Mouse (Mus musculus): Measurements from ENCODE around the gene Wipf2. TPM values are rescaled to one million over a fixed set of nuclear protein-coding genes. Genes with fewer than 3 reads are reported as not detected.

Wipf2 gene
- polyA plus RNA-seq, 2 experiments: 4.7 to 10.5 TPM

DNA sequence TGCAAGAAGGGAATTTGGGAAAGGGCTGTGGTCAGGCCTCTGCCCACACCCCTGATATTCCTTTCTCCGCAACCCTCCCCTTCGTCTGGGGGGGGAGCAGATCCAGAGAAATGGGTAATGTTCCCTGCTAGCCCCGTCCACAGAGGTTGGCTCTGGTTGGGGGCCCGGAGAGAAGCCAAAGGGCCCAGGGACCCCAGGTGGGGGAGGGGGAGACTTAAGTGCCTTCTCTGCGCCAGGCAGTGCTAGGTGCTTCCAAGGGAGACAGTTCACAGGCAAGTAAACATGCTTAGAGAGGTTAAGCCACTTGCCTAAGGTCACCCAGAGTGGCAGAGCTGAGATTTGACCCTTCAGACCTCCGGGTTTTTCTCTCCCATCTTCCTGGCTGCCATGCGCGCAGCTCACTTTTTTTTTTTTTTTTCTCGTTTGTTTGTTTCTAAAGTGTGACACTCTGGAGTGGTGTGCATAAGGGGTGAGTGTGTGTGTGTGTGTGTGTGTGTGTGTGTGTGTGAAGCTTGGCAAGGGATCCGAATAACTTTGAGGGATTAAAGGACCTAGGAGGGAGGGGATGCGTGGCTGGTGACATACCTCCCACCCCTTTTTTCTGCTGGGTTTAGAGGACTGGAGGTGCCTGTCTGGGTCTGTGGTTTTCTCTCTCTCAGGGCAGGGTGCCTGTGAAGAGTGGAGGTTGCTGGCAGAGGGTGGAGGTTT, 81.6 kb downstream of the Wipf2 start:
- H3K27ac ChIP-seq (replicated peaks; ENCODE audit: low read depth, low read length): 0 out of 2 replicates have a peak overlapping the region, but pooled peaks have one; percentile 16
- H3K4me2 ChIP-seq (replicated peaks; ENCODE audit: low read depth, low read length, severe bottlenecking): peak overlapping the region; percentile 90; the same call in 1 of the 2 replicates

DNA sequence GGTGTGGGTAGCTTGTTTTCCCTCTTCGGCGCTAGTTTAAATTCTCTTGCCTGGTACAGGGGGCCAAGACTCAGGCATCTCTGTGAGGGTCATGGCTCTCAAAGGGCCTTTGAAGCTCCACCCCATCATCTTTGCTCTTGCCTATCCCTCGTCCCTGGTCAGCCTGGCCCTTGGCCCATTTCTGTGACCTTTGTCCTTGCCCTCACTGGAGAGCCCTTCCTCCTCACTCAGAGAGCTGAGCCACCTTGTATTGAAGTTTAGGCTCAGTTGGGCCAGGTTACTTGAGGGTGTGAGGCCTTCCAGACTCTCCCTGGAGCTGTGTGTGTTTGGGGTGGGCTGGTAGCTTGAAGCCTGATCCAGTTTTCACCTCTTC, 82.2 kb downstream of the Wipf2 start:
- Histone ChIP-seq H3K4me1 (ENCODE audit: control insufficient read depth, insufficient read depth, low read length) (peaks cover 77% of the 10 kb centered on the region), H3K4me3 (replicated peaks; ENCODE audit: low read length) (no peak overlapping the region), H3K4me2 (replicated peaks; ENCODE audit: low read depth, low read length, severe bottlenecking) (0 out of 2 replicates have a peak overlapping the region, but pooled peaks have one; percentile 6), H3K27ac (replicated peaks; ENCODE audit: low read depth, low read length) (no peak overlapping the region), H3K9me3 (ENCODE audit: control insufficient read depth, low read length) (no peaks in the 10 kb centered on the region), H3K36me3 (ENCODE audit: control insufficient read depth, insufficient read depth, low read length) (peaks cover 34% of the 10 kb centered on the region), H3K9ac (ENCODE audit: low read depth, low read length, severe bottlenecking) (no peak overlapping the region), H3K27me3 (ENCODE audit: control insufficient read depth, insufficient read depth, low read length) (no peaks in the 10 kb centered on the region)
- no peak for TF ChIP-seq POLR2A (IDR thresholded peaks at IDR 0.05; ENCODE audit: borderline replicate concordance, extremely low read depth, insufficient read depth, insufficient read length)
- DNase-seq (ENCODE audit: low spot score) (no peak), ATAC-seq (ENCODE audit: low FRiP score, low read depth) (no peak)
- 50% methylated on average over 2 of the region's 3 CpGs for WGBS

More for the DNA sequence above, 81.6 kb downstream of the Wipf2 start:
- H3K4me1 ChIP-seq (ENCODE audit: control insufficient read depth, insufficient read depth, low read length): peaks cover 79% of the 10 kb centered on the region
- H3K4me3 ChIP-seq (replicated peaks; ENCODE audit: low read length): peak overlapping the region; percentile 7; the same call in 1 of the 2 replicates
- peaks cover 29% of the 10 kb centered on the region for H3K36me3 ChIP-seq (ENCODE audit: control insufficient read depth, insufficient read depth, low read length)
- TF ChIP-seq POLR2A (IDR thresholded peaks at IDR 0.05; ENCODE audit: borderline replicate concordance, extremely low read depth, insufficient read depth, insufficient read length): no peak
- ATAC-seq (ENCODE audit: low FRiP score, low read depth) (no peak), DNase-seq (ENCODE audit: low spot score) (no peak)
- H3K9ac ChIP-seq (ENCODE audit: low read depth, low read length, severe bottlenecking): 0 out of 2 replicates have a peak overlapping the region, but pooled peaks have one; percentile 38
- H3K9me3 ChIP-seq (ENCODE audit: control insufficient read depth, low read length): no peaks in the 10 kb centered on the region
- H3K27me3 ChIP-seq (ENCODE audit: control insufficient read depth, insufficient read depth, low read length): no peaks in the 10 kb centered on the region
- 37% methylated on average over 11 of the region's 11 CpGs for WGBS

DNA sequence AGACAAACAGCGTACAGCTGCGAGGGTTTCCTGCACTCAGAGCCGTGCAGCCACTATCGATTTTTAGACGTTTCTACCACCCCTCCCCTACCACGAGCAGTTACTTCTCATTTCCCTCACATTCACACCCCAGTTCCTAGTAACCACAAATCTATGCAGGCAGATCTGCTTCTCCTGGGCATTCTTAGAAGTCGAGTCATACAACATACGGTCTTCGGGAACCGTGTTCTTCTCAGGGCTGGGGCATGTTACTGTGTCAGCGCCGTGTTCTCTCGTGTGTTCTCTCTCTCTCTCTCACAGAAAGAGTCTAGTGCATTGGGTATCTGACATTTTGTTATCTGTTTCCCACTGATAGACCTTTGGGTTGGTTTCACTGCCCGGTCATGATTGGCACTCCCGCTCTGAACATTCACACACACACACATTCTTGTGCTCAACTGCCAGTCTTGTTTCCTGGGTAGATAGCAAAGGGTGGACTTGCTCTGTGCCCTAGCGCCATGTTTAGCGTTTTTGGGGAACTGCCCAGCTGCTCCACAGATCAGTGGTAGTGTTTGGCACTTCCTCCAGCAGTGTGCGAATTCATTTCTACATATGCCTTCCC, 84.6 kb downstream of the Wipf2 start:
- H3K4me2 ChIP-seq (replicated peaks; ENCODE audit: low read depth, low read length, severe bottlenecking): no peak overlapping the region
- no peak for DNase-seq (ENCODE audit: low spot score)
- H3K27me3 ChIP-seq (ENCODE audit: control insufficient read depth, insufficient read depth, low read length): no peaks in the 10 kb centered on the region
- no peak for ATAC-seq (ENCODE audit: low FRiP score, low read depth)
- WGBS: 74% methylated on average over 18 of the region's 18 CpGs
- H3K9ac ChIP-seq (ENCODE audit: low read depth, low read length, severe bottlenecking): no peak overlapping the region
- peaks cover 55% of the 10 kb centered on the region for H3K36me3 ChIP-seq (ENCODE audit: control insufficient read depth, insufficient read depth, low read length)
- no peak overlapping the region for H3K4me3 ChIP-seq (replicated peaks; ENCODE audit: low read length)
- H3K9me3 ChIP-seq (ENCODE audit: control insufficient read depth, low read length): no peaks in the 10 kb centered on the region
- no peak for TF ChIP-seq POLR2A (IDR thresholded peaks at IDR 0.05; ENCODE audit: borderline replicate concordance, extremely low read depth, insufficient read depth, insufficient read length)
- H3K4me1 ChIP-seq (ENCODE audit: control insufficient read depth, insufficient read depth, low read length): peaks cover 63% of the 10 kb centered on the region
- H3K27ac ChIP-seq (replicated peaks; ENCODE audit: low read depth, low read length): no peak overlapping the region

DNA sequence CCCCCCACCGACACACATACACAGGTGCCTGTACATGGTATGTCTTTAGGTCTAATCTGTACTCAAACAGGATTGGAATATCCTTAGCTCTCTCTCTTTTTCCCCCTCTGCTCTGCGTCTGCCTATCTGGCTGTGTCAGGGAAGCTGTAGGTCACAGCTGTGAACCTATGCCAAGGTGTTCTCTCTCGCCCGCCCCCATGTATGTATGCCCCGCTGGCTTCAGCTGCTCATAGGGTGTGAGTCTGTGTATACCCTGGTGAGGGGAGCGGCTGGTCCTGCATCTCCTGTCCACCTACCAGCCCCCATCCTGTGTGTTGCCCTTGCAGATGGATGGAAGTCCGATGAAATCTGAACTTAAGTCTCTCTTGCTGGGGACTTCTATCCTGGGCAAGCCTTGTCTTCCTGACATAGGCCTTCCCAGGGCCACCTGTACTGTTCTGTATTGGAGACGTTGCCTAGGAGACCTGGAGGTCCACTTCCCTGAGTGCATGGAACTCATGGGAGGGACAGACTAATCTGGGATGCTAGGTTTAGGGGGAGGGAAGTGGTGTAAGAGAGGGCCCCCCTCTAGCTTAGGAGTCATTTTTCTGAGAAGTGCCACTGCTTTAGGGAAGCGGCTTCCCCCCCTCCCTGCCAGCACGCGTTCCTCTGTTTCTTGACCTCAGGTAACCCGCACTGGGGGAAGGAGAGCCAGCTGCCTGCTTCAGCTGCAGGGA, 86.0 kb downstream of the Wipf2 start:
- DNase-seq (ENCODE audit: low spot score) (no peak), ATAC-seq (ENCODE audit: low FRiP score, low read depth) (no peak)
- H3K27me3 ChIP-seq (ENCODE audit: control insufficient read depth, insufficient read depth, low read length): no peaks in the 10 kb centered on the region
- no peak overlapping the region for H3K4me3 ChIP-seq (replicated peaks; ENCODE audit: low read length)
- no peak for TF ChIP-seq POLR2A (IDR thresholded peaks at IDR 0.05; ENCODE audit: borderline replicate concordance, extremely low read depth, insufficient read depth, insufficient read length)
- peaks cover 55% of the 10 kb centered on the region for H3K36me3 ChIP-seq (ENCODE audit: control insufficient read depth, insufficient read depth, low read length)
- no peak overlapping the region for H3K27ac ChIP-seq (replicated peaks; ENCODE audit: low read depth, low read length)
- no peak overlapping the region for H3K9ac ChIP-seq (ENCODE audit: low read depth, low read length, severe bottlenecking)
- 68% methylated on average over 11 of the region's 12 CpGs for WGBS
- peaks cover 62% of the 10 kb centered on the region for H3K4me1 ChIP-seq (ENCODE audit: control insufficient read depth, insufficient read depth, low read length)
- no peaks in the 10 kb centered on the region for H3K9me3 ChIP-seq (ENCODE audit: control insufficient read depth, low read length)
- H3K4me2 ChIP-seq (replicated peaks; ENCODE audit: low read depth, low read length, severe bottlenecking): no peak overlapping the region

DNA sequence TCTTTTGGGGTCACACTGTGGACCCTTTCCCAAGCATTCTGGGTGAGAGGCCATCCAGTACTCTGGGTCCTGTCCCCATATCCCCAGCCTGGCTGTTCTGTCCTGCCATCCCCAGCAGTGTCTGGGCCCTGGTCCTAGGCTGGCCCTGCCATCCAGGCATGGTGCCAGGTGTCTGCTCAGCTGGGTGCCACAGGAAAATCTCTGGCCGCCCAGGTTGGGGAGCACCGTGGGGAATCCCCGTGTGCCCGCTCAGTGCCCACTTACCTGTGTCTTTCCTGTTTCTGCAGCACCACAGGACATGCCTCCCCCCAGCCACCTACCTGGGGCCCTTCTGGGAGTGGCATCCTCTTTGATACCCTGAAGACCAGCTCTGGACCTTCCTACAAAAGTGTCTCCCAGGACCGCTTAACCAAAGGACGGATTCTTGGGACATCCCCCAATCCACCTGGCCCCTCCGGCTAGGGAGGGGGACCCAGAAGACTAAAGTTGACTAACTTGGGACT, 86.6 kb downstream of the Wipf2 start:
- peaks cover 62% of the 10 kb centered on the region for H3K4me1 ChIP-seq (ENCODE audit: control insufficient read depth, insufficient read depth, low read length)
- no peak overlapping the region for H3K9ac ChIP-seq (ENCODE audit: low read depth, low read length, severe bottlenecking)
- 84% methylated on average over 7 of the region's 7 CpGs for WGBS
- no peaks in the 10 kb centered on the region for H3K27me3 ChIP-seq (ENCODE audit: control insufficient read depth, insufficient read depth, low read length)
- H3K9me3 ChIP-seq (ENCODE audit: control insufficient read depth, low read length): no peaks in the 10 kb centered on the region
- DNase-seq (ENCODE audit: low spot score) (no peak), ATAC-seq (ENCODE audit: low FRiP score, low read depth) (no peak)
- no peak overlapping the region for H3K27ac ChIP-seq (replicated peaks; ENCODE audit: low read depth, low read length)
- H3K4me3 ChIP-seq (replicated peaks; ENCODE audit: low read length): no peak overlapping the region
- TF ChIP-seq POLR2A (IDR thresholded peaks at IDR 0.05; ENCODE audit: borderline replicate concordance, extremely low read depth, insufficient read depth, insufficient read length): no peak
- H3K4me2 ChIP-seq (replicated peaks; ENCODE audit: low read depth, low read length, severe bottlenecking): no peak overlapping the region
- H3K36me3 ChIP-seq (ENCODE audit: control insufficient read depth, insufficient read depth, low read length): peaks cover 55% of the 10 kb centered on the region

Measured in limb, embryonic 14.5 days (tissue).